Mouse (Mus musculus) neural tube, embryonic 14.5 days (tissue): ENCODE measurements around the gene Uso1. TPM values are rescaled to one million over a fixed set of nuclear protein-coding genes. Genes with fewer than 3 reads are reported as not detected.

Experiments used
- ATAC-seq: fragments of 200-750 bp; cut with Nextera tagmentation; 2 replicates; pipeline ENCODE4 v1.8.0; 2017; ENCODE audit warnings: low read depth, mild to moderate bottlenecking, moderate TSS enrichment, moderate library complexity
- H3K27ac ChIP-seq: fragments of 300-500 bp; sonication (generic); 2 replicates; pipeline ENCODE4 v1.5.1; 2014; ENCODE audit warnings: low read depth, mild to moderate bottlenecking, control low read depth, low read length, moderate library complexity, mixed read lengths
- H3K27me3 ChIP-seq: fragments of 300-500 bp; sonication (generic); 2 replicates; pipeline ENCODE4 v1.6.1; 2014; ENCODE audit warnings: low read length; ENCODE audit not compliant: control insufficient read depth, insufficient read depth
- H3K36me3 ChIP-seq: fragments of 300-500 bp; sonication (generic); 2 replicates; pipeline ENCODE4 v1.6.1; 2014; ENCODE audit warnings: low read length, mixed read lengths; ENCODE audit not compliant: control insufficient read depth, insufficient read depth
- H3K4me1 ChIP-seq: fragments of 300-500 bp; sonication (generic); 2 replicates; pipeline ENCODE4 v1.6.1; 2014; ENCODE audit warnings: low read length; ENCODE audit not compliant: control insufficient read depth, insufficient read depth
- H3K4me2 ChIP-seq: fragments of 300-500 bp; sonication (generic); 2 replicates; pipeline ENCODE4 v1.6.1; 2014; ENCODE audit warnings: mild to moderate bottlenecking, low read depth, low read length, control low read depth
- H3K4me3 ChIP-seq: fragments of 300-500 bp; sonication (generic); 2 replicates; pipeline ENCODE4 v1.5.1; 2014; ENCODE audit warnings: low read depth, low read length, control low read depth, mixed read lengths
- H3K9ac ChIP-seq: fragments of 300-500 bp; sonication (generic); replicated peaks from 2 replicates; pipeline ENCODE4 v1.6.1; 2014; ENCODE audit warnings: low read depth, mild to moderate bottlenecking, control low read depth, low read length, mixed read lengths
- H3K9me3 ChIP-seq: fragments of 300-500 bp; sonication (generic); 2 replicates; pipeline ENCODE4 v1.6.1; 2016; ENCODE audit warnings: low read length; ENCODE audit not compliant: control insufficient read depth
- WGBS: fragments of 180-500 bp; shearing (Covaris S2); extraction: QIAGEN DNeasy Blood & Tissue Kit; methylation state at CpG from one replicate; pipeline ENCODE4 v1.1.7; 2014; 5-methylcytosine and 5-hydroxymethylcytosine counted together
- polyA plus RNA-seq: library from polyadenylated mRNA; unstranded; fragments of >200 nt; fragmentation: Nextera tagmentation; extraction: Ambion mirVana; gene quantifications from 2 replicates; pipeline ENCODE4 v1.2.1, GENCODE M21; 2014

Uso1 gene
- 31.7 and 36.3 TPM in 2 replicates for polyA plus RNA-seq

GRCm38 (mm10) chr5:92137239-92138046, at the start of gene Uso1:
Gene Uso1, plus strand, starts transcription at chr5:92137938.
- H3K9ac ChIP-seq: peak within 1 kb of the TSS; percentile 72
- H3K27ac ChIP-seq: peak within 1 kb of the TSS; percentile 88
- 1% methylated on average over 45 of the region's 59 CpGs for WGBS
- peak; percentile 97 for ATAC-seq
- no peaks in the 10 kb centered on the region for H3K27me3 ChIP-seq
- peak within 1 kb of the TSS; percentile 71 for H3K4me3 ChIP-seq
- peaks cover 21% of the 10 kb centered on the region for H3K4me1 ChIP-seq
- no peaks in the 10 kb centered on the region for H3K36me3 ChIP-seq
- peak within 1 kb of the TSS; percentile 83 for H3K4me2 ChIP-seq
- H3K9me3 ChIP-seq: no peaks in the 10 kb centered on the region

DNA sequence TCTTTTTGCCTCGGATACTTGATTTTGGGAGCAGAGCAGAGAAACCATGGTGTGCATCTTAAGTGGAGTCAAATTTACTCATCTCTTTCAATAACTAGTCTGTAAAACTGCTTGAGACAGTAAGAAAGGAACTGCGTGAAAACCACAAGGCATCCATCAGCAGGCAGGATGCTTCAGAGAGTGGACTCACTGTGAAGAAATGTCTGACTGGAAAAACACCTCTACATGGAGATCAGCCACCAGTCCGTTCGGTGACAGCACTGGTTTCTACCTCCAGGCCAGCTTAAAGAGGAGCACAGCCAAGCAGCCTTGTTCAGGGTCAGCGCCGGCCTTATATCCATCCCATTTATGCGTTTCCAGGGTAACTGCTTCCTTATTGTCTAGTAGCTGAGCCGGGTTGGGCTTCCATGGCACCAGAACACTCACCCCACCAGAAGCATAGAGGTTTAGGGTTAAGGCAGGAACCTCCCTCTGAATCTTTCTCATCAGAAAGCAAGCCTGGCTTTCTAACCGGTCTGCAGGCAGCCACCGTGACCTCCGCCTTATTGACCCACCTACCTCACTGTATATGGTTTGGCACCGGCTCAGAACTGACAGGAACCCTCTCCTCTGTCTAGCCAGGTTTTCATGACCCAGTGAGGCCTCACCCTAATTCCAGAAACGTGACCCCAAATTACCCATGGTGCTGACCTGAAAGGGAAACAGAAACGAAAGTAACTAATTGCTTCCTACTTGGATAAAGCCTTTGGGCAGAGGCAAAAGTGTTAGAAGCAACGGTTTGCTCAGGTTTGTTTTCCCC, 44.3 kb upstream of the Uso1 start:
- H3K4me3 ChIP-seq: no peak overlapping the region
- no peak overlapping the region for H3K9ac ChIP-seq
- H3K36me3 ChIP-seq: no peaks in the 10 kb centered on the region
- WGBS: 45% methylated on average over 15 of the region's 15 CpGs
- no peak for ATAC-seq
- no peak overlapping the region for H3K27ac ChIP-seq
- no peak overlapping the region for H3K4me2 ChIP-seq
- no peaks in the 10 kb centered on the region for H3K9me3 ChIP-seq
- no peaks in the 10 kb centered on the region for H3K4me1 ChIP-seq
- H3K27me3 ChIP-seq: no peaks in the 10 kb centered on the region

- H3K4me2 ChIP-seq: no peak overlapping the region
- H3K36me3 ChIP-seq: no peaks in the 10 kb centered on the region
- no peaks in the 10 kb centered on the region for H3K4me1 ChIP-seq
- WGBS: 80% methylated on average over 3 of the region's 3 CpGs
- H3K27ac ChIP-seq: no peak overlapping the region
- no peaks in the 10 kb centered on the region for H3K27me3 ChIP-seq
- ATAC-seq: no peak
- no peaks in the 10 kb centered on the region for H3K9me3 ChIP-seq
- no peak overlapping the region for H3K9ac ChIP-seq
- H3K4me3 ChIP-seq: no peak overlapping the region
These were observed 43.7 kb upstream of the Uso1 start for GRCm38 (mm10) chr5:92094062-92094415.

- WGBS: 94% methylated on average over 6 of the region's 6 CpGs
- no peak for ATAC-seq
- Histone ChIP-seq H3K9me3 (no peaks in the 10 kb centered on the region), H3K27me3 (no peaks in the 10 kb centered on the region), H3K4me2 (no peak overlapping the region), H3K27ac (no peak overlapping the region), H3K4me1 (no peaks in the 10 kb centered on the region), H3K9ac (no peak overlapping the region), H3K4me3 (no peak overlapping the region), H3K36me3 (no peaks in the 10 kb centered on the region)
These were observed 41.0 kb upstream of the Uso1 start for GRCm38 (mm10) chr5:92096786-92097185.

DNA sequence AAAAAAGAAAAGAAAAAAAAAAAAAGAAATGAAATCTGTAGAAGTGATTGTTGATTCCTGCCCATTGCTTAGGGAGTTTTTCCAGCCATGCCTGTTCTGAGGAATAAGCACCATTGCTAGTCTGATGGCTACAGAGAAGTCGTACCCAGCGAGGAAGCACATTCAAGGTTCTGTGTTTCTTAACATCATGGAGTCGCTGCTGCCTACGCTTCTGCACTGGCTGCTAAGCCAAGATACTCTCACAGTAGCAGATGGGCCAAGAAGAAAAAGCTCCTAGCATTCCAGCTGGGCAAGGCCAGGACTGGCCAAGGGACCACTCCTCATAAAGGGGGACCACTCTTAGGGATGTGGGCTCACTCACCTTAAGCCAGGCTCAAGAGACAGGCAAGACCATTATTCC, 40.0 kb upstream of the Uso1 start:
- Histone ChIP-seq H3K4me2 (no peak overlapping the region), H3K4me3 (no peak overlapping the region)
- over 99% methylated on average over 4 of the region's 4 CpGs for WGBS

DNA sequence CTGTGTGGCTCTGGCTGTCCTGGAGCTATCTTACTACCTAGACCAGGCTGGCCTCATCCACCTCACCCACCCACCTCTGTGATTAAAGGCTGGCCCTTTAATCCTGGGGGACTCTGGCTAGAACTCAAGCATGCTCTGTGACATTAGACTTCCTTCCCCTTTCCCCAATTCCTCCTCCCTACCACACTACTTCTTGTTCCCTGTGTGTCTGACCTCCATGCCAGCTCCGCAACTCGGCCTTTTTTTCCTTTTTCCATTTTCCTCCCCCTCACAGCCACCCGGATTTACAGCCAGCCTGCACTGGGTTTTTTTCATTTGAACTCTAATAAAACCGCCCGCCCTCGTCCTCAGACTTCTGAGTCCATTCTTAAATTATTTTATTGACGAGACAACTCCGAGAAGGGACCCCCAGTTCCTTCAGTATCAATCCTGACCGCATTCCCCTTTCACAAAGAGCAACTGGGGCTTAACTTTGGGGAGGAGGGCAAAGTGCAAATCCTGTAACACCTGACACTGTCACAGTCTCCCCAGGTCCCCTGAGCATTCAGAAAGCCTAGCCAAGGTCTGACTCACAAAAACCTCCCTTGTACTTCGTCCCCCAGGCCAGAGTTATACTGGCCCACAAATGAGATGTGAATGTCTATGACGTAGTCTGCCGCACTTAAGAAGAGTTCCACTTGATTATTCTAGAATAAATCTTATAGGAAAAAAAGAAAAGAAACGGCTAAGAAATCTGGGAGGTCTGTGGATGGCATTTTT, 39.2 kb upstream of the Uso1 start:
- H3K9me3 ChIP-seq: no peaks in the 10 kb centered on the region
- WGBS: 27% methylated on average over 13 of the region's 13 CpGs
- no peak overlapping the region for H3K27ac ChIP-seq
- H3K27me3 ChIP-seq: no peaks in the 10 kb centered on the region
- no peak overlapping the region for H3K4me3 ChIP-seq
- no peak for ATAC-seq
- H3K9ac ChIP-seq: no peak overlapping the region
- H3K4me2 ChIP-seq: no peak overlapping the region
- H3K36me3 ChIP-seq: no peaks in the 10 kb centered on the region
- no peaks in the 10 kb centered on the region for H3K4me1 ChIP-seq

More for the DNA sequence above, 40.0 kb upstream of the Uso1 start:
- ATAC-seq: no peak
- H3K36me3 ChIP-seq: no peaks in the 10 kb centered on the region
- no peaks in the 10 kb centered on the region for H3K4me1 ChIP-seq
- no peaks in the 10 kb centered on the region for H3K27me3 ChIP-seq
- no peak overlapping the region for H3K27ac ChIP-seq
- no peaks in the 10 kb centered on the region for H3K9me3 ChIP-seq
- H3K9ac ChIP-seq: no peak overlapping the region

DNA sequence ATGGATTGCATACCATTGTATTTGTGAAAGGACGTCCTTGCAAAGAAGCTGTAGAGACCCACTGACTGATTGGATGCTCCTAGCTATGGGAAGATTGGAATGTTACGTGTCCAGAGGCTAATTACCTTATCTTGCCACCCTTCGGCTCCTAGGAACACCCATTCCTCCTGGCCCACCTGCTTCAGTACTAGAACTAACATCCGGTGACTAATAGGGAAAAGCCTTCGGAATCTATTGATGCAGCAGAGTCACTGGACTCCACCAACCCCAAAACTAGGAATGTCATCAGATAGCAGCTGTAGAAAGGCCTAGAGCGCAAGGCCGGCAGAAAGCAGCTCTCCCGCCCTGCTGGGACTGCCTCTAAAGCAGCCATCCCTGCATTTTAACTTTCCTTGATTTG, 36.1 kb upstream of the Uso1 start:
- no peaks in the 10 kb centered on the region for H3K27me3 ChIP-seq
- WGBS: 92% methylated on average over 8 of the region's 8 CpGs
- no peaks in the 10 kb centered on the region for H3K4me1 ChIP-seq
- H3K4me2 ChIP-seq: no peak overlapping the region
- no peaks in the 10 kb centered on the region for H3K36me3 ChIP-seq
- no peak overlapping the region for H3K27ac ChIP-seq
- H3K4me3 ChIP-seq: no peak overlapping the region
- ATAC-seq: no peak
- H3K9me3 ChIP-seq: no peaks in the 10 kb centered on the region
- H3K9ac ChIP-seq: no peak overlapping the region

DNA sequence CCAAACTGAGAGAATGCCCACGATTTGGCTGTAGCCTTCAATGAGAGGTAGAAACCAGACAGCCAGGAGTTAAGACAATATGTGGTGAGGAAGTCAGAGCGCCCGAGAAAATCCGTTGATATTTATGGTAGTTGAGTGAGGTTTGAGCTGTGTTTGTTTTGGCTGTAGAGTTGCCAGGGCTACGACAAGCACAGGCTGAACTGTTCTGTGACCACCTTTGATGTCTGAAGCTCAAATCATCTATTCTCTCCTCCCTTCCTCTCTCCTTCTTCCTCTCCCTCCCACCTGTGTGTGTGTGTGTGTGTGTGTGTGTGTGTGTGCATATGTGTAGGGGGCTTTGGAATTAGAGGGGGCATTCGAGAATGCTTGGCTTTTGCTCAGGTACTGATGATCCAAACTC, 34.7 kb upstream of the Uso1 start:
- no peaks in the 10 kb centered on the region for H3K9me3 ChIP-seq
- H3K4me3 ChIP-seq: no peak overlapping the region
- no peaks in the 10 kb centered on the region for H3K27me3 ChIP-seq
- no peak overlapping the region for H3K4me2 ChIP-seq
- no peak for ATAC-seq
- H3K27ac ChIP-seq: no peak overlapping the region
- no peak overlapping the region for H3K9ac ChIP-seq
- no peaks in the 10 kb centered on the region for H3K4me1 ChIP-seq
- WGBS: 64% methylated on average over 6 of the region's 6 CpGs
- no peaks in the 10 kb centered on the region for H3K36me3 ChIP-seq
